Mouse (Mus musculus): Measurements from ENCODE around the gene Cacna2d4.

GRCm38 (mm10) chr6:119307867-119308413, 71.6 kb downstream of the Cacna2d4 start:
- no peak for TF ChIP-seq EP300 (IDR thresholded peaks at IDR 0.05; ENCODE audit: low read depth)
- TF ChIP-seq CTCF (IDR thresholded peaks at IDR 0.05; ENCODE audit: low read depth): no peak

All from liver, embryonic 14.5 days (tissue).